Mouse (Mus musculus): Measurements from ENCODE around the gene H13.

H13 gene

GRCm38 (mm10) chr2:152734501-152734900 is 65.2 kb downstream of the H13 start:
- no peak for DNase-seq (ENCODE audit: low read depth, low spot score)

- DNase-seq (ENCODE audit: low read depth, low spot score): peak; percentile 97
These were observed 65.7 kb downstream of the H13 start for GRCm38 (mm10) chr2:152734984-152735383.

GRCm38 (mm10) chr2:152736090-152736601 is 66.9 kb downstream of the H13 start, which contains the start of gene Id1:
TSS of gene Id1 (plus strand) at chr2:152736251.
- DNase-seq (ENCODE audit: low read depth, low spot score): peak; percentile 87

GRCm38 (mm10) chr2:152736748-152737147 is 67.5 kb downstream of the H13 start:
- no peak for DNase-seq (ENCODE audit: low read depth, low spot score)

- DNase-seq (ENCODE audit: low read depth, low spot score): no peak
These were observed 68.3 kb downstream of the H13 start for GRCm38 (mm10) chr2:152737306-152738221.

- DNase-seq (ENCODE audit: low read depth, low spot score): no peak
These were observed 69.1 kb downstream of the H13 start for GRCm38 (mm10) chr2:152738341-152738740.

- peak; percentile 81 for DNase-seq (ENCODE audit: low read depth, low spot score)
These were observed 70.0 kb downstream of the H13 start for GRCm38 (mm10) chr2:152739031-152739841.

GRCm38 (mm10) chr2:152739842-152740260 is 70.6 kb downstream of the H13 start:
- DNase-seq (ENCODE audit: low read depth, low spot score): no peak

GRCm38 (mm10) chr2:152740490-152740889 is 71.2 kb downstream of the H13 start:
- DNase-seq (ENCODE audit: low read depth, low spot score): no peak

- DNase-seq (ENCODE audit: low read depth, low spot score): no peak
These were observed 72.1 kb downstream of the H13 start for GRCm38 (mm10) chr2:152741153-152742041.

GRCm38 (mm10) chr2:152742435-152742834 is 73.2 kb downstream of the H13 start:
- no peak for DNase-seq (ENCODE audit: low read depth, low spot score)

- no peak for DNase-seq (ENCODE audit: low read depth, low spot score)
These were observed 84.9 kb downstream of the H13 start, which contains the start of gene Cox4i2 for GRCm38 (mm10) chr2:152753944-152754711. TSS of gene Cox4i2 (plus strand) at chr2:152754173.

GRCm38 (mm10) chr2:152756474-152757393 is 87.5 kb downstream of the H13 start:
- no peak for DNase-seq (ENCODE audit: low read depth, low spot score)

- DNase-seq (ENCODE audit: low read depth, low spot score): no peak
These were observed 88.2 kb downstream of the H13 start for GRCm38 (mm10) chr2:152757478-152757877.
